Mouse (Mus musculus): ENCODE results near the gene Ppard.

The Ppard gene

GRCm38 (mm10) chr17:28254804-28255203 is 22.3 kb downstream of the Ppard start:
- no peak for DNase-seq (ENCODE audit: low read depth, low spot score)

- no peak for DNase-seq (ENCODE audit: low read depth, low spot score)
These were observed 23.2 kb downstream of the Ppard start for GRCm38 (mm10) chr17:28255651-28256050.

DNA sequence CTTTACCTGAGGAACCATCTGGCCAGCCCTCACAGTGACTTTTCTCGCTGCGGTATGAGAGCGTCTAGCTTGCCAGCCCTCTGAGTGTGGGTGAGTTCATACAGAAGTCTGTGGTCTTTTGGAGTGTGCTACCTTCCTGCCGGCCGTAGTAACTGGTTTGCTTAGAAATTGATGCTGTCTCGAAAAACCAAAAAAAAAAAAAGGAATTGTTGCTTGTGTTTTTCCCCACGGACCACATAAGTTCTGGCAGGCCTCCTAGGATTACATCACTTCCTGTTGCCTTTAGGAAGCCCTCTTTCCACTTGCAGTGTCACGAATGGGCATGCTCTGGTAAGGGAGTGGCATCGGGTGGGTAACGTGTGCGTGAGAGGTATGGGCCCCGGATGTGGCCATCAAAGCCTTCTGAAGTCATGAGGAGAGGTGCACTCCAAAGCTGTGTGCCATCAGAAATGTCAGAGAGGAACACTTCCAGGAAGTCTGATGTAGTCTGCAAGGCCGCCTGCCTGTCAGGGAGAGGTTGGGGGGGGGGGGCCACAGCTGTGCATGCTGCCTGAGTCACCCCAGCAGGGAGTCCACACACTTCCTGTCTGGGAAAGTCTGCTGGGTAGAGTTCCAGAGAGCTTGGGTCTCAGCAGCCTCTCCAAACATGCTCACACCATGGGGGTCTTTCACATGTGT is 24.3 kb downstream of the Ppard start:
- no peak for DNase-seq (ENCODE audit: low read depth, low spot score)

- no peak for DNase-seq (ENCODE audit: low read depth, low spot score)
These were observed 25.8 kb downstream of the Ppard start for GRCm38 (mm10) chr17:28258325-28258724.

DNA sequence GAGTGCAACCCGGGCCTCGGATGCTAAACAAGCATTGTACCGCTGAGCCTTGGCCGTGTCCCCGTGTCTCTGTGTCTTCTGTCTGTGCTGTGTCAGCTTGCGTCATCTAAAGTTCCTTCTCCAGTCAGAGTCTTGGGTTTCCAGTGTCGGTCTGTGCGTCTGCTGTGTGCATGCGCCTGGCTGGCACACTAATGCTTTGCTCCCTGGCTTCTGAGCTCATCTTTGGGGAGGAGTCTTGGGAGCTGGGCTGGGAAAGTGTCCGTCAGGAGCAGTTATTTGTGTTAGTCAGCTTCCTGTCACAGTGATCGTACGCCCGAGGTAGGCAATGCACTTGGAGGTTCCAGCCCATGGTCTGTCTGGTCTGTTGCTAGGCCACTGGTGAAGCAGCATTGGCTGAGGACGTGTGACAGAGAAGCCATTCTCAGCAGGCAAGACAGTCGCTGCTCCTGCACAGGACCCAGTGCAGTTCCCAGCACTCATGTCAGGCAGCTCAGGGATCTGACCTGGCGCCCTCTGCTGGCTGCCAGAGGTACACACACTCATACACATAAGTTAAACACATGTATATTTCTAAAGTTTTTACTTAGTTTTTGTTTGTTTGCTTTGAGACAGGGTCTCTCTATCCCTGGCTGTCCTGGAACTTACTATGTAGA is 27.5 kb downstream of the Ppard start:
- DNase-seq (ENCODE audit: low read depth, low spot score) = no peak

- no peak for DNase-seq (ENCODE audit: low read depth, low spot score)
These were observed 28.0 kb downstream of the Ppard start for GRCm38 (mm10) chr17:28260543-28260909.

DNA sequence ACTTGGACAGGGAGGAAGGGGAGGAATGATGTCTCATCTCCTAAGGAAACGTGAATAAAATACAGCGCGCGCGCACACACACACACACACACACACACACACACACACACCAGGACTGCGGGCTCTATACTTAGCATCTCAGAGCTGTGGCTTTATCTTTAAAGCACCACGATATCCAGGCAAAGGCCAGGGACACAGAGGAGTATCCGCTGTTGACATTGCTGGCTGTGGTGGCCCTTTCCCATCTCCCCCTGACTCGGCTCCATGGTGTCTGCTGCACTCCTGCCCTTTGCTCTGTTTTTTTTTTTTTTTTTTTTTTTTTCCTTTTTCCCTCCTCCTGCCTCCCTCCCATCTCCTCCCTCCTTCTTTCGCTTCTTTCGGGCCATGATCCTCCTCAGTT is 29.3 kb downstream of the Ppard start:
- DNase-seq (ENCODE audit: low read depth, low spot score) = no peak

GRCm38 (mm10) chr17:28263181-28263894 is 30.8 kb downstream of the Ppard start:
- no peak for DNase-seq (ENCODE audit: low read depth, low spot score)

GRCm38 (mm10) chr17:28267251-28267650 is 34.8 kb downstream of the Ppard start:
- DNase-seq (ENCODE audit: low read depth, low spot score) = no peak

- no peak for DNase-seq (ENCODE audit: low read depth, low spot score)
These were observed 37.7 kb downstream of the Ppard start for GRCm38 (mm10) chr17:28270165-28270564.

GRCm38 (mm10) chr17:28271537-28272266 is 39.2 kb downstream of the Ppard start:
- no peak for DNase-seq (ENCODE audit: low read depth, low spot score)

DNA sequence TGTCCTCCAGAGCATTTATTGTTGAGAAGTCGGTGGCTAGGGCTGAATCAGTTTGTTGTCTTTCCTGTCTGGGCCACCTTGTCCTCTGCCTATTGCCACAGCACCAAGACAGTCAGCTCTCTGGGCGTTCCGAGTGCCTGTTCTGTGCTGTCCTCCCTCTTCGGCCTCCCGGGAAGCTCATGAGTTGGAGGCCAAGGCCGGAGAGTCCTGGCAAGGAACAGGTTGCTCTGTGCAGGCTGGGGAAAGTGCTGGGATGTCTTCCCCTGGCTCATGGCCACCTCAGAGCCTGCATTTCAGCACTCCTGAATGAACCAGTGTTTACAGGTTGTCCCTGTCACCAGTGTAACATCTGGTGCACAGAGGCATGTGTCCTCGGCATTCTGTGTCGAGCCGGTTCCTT is 39.8 kb downstream of the Ppard start:
- no peak for DNase-seq (ENCODE audit: low read depth, low spot score)

DNA sequence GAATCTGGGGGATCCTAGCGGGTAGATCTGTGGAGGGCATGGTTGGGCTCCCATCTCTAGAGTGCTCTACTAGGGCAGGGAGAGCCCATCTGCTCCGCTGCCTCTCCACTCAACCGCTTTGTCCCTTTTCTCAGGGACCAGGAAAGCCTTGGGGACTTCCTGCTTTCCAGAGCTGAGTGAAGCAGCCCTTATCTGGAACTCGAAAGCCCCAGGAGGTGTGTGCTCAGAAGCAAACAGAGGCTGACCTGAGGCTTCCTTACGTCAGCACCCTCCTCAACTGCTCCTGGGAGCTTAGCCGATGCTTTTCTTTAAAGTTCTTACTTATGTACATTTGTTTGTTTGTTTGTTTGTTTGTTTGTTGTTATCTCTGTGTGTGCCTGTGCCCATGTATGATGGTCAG is 40.3 kb downstream of the Ppard start:
- DNase-seq (ENCODE audit: low read depth, low spot score) = no peak

DNA sequence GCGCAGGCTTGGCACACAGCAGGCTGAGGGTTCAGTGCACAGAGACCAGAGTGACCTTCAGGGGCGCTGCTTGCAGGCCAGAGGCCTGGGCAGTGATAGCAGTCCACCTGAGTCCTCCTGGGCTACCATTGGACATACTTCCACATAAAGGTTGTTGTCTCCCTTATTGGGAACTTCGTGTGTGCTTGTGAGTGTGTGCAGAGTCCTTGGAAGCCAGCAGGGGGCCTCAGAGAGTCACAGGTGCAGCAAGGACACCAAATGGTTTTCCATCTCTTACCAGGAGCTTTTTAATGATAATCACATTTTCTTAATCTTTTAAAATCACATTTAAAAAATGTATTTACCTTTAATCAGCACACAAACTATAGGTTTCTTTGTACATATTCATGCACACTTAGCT is 42.2 kb downstream of the Ppard start:
- no peak for DNase-seq (ENCODE audit: low read depth, low spot score)

- no peak for DNase-seq (ENCODE audit: low read depth, low spot score)
These were observed 44.7 kb downstream of the Ppard start for GRCm38 (mm10) chr17:28277226-28277625.

- no peak for DNase-seq (ENCODE audit: low read depth, low spot score)
These were observed 45.2 kb downstream of the Ppard start for GRCm38 (mm10) chr17:28277721-28278120.

GRCm38 (mm10) chr17:28278156-28278555 is 45.7 kb downstream of the Ppard start:
- no peak for DNase-seq (ENCODE audit: low read depth, low spot score)

DNA sequence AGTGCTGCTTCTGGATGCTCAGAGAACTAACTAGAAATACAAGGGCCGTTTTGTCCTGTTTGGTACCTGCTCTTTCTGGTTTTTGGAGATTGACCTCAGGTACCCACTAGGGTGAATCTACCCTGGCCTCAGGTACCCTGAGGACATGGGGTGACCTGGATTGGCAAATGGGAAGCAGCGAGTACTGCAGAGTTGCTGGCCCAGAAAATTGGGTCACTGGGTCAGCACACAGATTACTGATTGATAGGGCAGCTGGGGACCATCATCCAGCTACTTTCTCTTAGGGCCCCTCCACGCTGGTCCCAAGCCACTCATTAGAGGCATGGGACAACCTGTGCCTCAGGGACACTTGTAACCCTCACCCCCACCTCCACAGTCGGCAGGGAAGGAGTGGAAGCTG is 46.7 kb downstream of the Ppard start:
- DNase-seq (ENCODE audit: low read depth, low spot score) = no peak

DNA sequence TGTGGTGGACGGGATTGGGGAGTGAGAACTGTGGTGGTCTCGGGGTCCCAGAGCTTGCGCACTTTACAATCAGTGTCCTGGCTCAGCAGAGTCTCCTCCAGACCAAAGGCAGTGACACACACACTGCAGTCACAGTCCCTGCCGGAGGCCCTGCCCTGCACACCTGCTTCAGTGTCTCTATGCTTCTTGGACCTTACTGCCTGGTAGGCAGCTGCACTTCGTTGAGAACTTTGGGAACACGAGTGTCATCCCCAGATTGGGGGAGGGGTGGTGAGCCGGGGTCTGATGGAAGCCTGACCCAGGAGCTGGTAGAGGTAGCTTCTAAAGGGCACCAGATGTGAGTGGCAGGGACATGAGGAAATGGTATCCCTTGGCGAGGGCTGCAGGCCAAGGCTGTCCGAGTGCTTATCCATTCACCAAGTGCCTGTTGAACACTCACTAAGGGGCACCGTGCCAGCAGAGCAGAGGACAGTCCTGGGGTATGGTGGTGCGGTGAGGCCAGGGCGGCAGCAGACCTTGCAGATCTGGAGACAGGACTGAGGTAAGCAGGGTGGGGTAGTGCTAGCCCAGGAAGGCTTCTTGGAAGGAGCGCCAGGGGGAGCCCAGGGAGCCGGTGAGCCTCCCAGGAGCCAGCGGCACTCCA is 47.4 kb downstream of the Ppard start:
- DNase-seq (ENCODE audit: low read depth, low spot score) = no peak

DNA sequence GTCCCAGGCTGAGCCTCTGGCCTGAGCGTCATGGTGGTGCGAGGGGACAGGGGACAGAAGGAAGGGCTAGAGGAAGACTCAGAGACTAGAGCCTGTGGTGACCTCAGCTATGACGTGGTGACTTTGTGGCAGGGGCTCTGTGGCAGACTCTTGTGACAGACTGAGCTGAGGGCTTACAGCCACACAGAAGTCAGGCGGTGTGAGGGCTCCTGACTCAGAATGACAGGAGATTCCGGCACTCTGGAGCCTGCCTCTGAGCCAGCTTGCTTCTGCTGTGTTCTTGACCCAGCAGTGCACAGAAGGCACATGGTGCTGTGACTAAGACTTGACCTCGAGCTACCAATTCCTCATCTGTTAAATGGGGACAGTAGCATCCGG is 47.9 kb downstream of the Ppard start:
- no peak for DNase-seq (ENCODE audit: low read depth, low spot score)

DNA sequence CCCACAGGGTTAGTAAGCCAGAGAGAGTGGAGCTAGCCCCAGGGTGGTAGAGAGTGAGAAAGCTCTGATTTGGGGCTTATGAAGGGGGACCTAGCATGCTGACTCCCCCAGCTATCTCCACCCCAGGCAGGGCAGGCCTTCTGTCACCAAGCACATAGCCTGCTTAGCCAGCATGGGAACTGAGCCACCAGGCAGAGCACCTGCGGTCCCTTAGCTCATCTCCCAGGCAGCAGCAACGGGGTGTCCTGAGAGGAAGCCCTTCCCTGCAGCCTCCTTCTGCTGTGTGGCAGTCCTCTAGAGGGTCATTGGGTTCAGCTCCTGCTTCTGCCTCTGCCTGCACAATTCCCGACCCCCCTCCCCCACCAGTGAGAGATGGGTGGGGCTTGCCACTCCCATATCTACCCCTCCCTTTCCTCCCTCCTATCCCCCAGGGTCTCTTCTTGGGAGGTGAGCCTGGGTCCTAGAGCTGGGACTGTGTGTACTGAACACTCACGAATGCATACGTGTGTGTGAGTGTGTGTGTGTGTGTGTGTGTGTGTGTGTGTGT is 48.4 kb downstream of the Ppard start:
- DNase-seq (ENCODE audit: low read depth, low spot score) = no peak
